Mouse (Mus musculus) large intestine, adult 2 months (tissue): ENCODE measurements at regions not wholly inside any gene's neighbourhood (a gene's known extent, or its start where the extent isn't known, plus 50 kb on each side); places are given as distances from the start of the nearest gene placed in this dataset.

Experiments
- DNase-seq: peaks from one replicate; pipeline ENCODE4 v3.0.0-alpha.2; 2012; ENCODE audit warnings: low read depth, low spot score
- WGBS: fragments of 180-500 bp; shearing (Covaris S2); methylation state at CpG from one replicate; pipeline ENCODE4 v1.1.7; 2018; 5-methylcytosine and 5-hydroxymethylcytosine counted together

DNA sequence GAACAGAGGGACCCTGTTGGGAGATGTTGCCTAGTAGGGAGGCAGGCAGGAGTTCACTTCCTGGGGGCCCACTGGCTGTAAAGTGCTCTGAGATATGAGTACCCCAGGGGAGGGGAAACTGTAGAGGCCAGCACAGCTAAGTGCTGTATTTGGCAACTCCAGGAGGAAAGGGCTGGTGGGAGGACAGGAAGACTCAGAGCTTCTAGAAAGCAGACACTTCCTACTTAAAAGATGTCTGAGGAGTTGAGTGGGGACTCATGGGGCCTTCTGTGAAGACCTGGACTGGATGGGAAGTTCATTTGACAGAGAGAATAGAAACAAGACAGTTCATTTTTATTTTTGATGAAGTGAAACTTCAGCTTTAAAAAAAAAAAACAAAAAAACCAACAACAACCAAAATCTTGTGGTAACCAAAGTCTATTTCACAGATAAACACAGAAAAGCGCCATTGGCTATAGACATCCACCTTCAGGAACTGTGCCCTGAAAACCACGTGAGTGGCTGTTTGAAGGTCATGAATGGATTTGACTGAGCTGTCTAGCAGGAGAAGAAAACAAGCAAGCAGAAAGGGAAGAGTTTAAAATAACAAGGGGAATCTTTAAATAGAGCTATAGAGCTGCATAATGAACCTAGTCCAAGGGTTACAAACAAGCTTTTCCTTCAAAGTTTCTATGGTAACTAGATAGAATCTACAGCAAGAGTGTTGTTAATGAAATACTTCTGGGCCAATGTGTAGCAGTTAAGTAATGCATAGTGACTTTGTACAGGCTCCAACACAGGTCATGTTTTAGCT, 105.9 kb upstream of the Arhgap5 start:
- DNase-seq: no peak
- 66% methylated on average over 2 of the region's 2 CpGs for WGBS

DNA sequence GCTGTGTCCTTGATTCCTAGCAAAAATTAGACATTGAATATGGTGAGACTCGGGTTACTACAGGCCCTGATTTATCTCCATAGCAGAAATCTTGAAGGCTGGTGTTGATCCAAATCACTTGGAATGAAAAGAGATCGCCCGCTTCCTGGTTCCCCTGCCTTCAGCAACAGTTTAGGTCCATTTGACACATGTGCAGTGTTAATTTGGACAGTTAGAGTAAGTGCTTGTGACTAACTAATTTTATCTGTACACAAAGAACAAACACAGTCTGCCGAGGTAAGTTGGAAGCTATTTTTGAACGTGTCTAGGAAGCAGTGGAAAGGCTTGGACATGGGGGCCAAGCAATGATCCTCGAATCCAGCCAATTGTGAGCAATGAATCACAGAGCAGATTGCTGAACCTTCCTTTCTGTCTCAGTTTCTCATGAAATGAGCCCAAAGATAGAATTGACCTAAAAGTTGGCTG, 105.2 kb upstream of the Arhgap5 start:
- DNase-seq: no peak
- WGBS: 71% methylated on average over 6 of the region's 6 CpGs

DNA sequence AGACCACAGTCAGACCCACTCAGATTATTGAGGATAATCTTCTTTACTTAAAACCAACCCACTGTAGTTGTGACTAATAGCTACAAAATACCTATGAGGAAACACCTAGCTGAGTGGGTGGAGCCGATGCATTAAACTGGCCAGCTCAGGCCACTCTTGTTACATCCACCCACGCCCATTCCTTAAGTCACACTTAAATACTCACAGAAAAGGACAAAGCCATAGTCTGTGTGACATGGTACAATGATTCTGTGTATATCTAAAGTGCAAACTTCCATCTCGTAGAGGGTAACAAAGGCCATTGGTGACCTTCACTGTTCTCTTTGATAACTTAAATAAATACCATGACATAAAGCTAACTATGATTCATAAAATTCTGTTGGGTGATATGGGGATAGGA, 103.7 kb upstream of the Arhgap5 start:
- WGBS: 61% methylated on average over 3 of the region's 3 CpGs
- peak; percentile 7 for DNase-seq

DNA sequence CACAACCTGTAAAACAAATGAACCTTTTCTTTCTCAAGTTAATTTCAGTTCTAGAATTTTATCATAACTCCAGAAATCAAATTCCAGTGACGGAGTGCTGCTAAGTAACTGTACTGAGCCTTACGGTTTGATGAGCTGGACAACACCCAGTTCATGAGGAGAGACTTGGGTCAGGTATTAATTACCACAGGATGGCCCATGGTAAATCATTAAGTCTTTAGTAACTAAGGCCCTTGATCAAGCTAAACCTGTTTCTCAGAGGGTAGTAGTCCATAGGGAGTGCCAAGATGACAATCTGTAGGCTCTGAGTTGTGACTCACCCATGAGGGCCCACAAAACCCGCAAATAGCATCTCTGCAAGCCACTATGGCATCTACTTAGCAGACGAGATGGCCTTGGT, 101.1 kb upstream of the Arhgap5 start:
- 91% methylated on average over 4 of the region's 4 CpGs for WGBS
- no peak for DNase-seq

DNA sequence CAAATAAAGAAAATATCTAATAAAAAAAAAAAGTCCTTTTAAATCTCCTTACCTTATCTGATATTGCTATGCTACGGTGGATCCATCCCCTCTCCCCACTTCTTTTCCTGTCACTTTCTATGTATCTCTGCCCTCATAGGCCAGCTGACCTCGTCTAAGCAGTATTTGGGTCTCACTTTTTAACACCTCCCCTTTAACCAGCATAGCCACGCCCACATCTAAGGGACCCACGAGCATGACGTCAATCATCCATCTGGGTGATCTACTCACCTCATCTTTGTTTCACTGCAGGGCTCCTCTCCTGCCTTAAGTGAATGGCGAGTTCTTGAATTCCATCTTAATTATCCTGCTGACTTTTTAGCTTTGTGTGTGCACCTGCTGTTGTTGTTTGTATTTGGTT, 97.4 kb upstream of the Arhgap5 start:
- 69% methylated on average over 6 of the region's 6 CpGs for WGBS
- DNase-seq: no peak

DNA sequence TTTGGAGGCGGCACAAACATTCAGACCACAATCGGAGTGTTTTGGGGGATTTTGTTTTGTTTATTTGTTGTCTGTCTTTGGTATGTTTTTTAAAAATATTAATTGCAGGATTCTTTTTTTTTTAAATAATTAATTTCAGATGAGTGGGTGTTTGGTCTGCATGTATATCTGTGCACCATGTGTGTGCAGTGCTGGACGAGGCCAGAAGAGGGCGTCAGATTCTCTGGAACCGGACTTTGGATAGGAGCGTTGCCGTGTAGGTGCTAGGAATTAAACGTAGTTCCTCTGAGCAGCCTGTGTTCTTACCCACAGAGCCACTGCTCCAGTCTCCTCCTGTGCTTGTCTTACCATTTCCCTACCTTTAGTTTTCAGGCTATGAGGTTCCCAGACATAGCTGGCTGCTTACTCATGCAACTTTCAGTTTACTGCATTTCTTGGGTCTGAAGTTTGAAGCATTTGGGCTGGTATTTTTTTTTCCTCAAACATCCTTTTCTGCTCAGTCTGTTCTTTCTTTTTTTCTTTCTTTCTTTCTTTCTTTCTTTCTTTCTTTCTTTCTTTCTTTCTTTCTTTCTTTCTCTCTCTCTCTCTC, 95.4 kb upstream of the Arhgap5 start:
- 91% methylated on average over 8 of the region's 8 CpGs for WGBS
- DNase-seq: no peak

DNA sequence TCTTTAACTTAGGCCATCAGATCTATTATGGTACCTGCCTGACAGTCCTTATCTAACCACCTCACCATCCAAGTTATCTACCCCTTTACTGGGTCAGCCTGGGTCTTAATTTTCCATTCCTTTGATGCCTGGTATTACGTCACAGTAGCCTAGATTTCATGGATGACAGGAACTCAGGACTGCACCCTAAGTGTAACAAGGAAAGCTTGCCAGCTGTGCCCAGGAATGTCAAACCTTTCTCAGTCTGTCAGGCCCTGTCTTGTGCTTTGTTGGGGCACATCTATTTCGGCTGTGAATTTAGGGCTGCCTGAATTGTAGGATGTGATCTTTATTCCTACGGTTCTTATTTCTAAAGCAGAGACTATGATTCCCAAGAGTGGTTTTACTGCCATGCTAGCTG, 94.6 kb upstream of the Arhgap5 start:
- 94% methylated on average over 3 of the region's 3 CpGs for WGBS

DNA sequence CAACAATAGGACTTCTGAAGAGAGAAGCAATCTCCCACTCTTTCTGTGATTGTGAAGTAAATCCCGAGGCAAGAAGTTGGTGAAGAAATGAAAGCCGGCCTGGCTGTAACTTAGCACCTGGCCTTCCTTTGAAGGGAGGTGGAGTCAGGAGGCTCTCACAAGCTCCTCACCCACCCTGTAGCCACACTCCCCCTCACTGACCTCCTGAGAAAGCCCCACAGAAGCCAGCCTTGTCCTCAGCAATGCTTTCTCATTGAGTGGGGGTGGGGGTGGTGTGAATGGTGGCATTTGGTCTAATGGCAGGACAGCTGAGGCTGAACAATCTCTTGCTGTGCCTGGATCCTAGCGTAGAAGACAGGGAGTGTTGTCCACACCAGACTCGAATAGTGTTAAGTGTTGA, 91.6 kb upstream of the Arhgap5 start:
- DNase-seq: no peak
- WGBS: 78% methylated on average over 4 of the region's 4 CpGs

More for the DNA sequence above, 94.6 kb upstream of the Arhgap5 start:
- no peak for DNase-seq

DNA sequence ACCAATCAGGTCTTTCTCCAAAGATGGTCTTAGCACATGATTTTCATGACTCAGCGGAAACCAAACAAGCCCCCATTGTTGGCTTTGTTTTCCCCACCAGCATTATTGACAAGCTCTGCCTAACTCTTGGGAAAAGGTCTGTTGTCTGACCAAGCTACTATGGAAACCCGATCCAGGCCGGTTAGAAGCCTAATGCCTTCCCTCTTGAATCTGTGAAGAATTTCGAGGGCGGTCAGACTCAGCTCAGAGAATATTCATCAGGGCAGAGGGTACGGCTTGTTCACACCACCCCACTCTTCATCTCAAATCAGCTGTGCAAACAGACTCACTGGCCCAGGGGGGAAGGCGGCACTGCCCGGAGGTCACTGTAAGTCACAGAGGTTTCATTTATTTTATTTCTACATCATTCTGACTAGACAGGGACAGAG, 90.7 kb upstream of the Arhgap5 start:
- DNase-seq: no peak
- 55% methylated on average over 8 of the region's 8 CpGs for WGBS

DNA sequence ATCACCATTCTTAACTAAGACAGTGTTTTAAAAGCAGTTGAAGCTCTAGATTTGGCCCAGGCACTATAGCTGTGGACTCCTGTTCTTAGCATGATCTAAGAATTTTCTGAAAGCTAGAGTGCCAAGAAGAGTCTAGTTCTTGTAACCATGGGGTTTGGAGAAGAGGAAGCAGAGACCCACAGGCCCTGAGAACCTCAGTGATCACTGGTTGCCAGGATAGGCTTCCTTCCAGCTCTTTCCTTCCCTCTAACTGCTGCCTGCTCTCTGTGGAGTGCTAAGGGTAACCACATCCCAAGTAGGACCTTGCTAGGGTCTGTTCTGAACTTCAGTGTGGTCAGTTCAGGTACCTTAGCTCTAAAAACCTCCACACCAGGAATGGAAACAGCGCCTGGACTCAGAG, 81.0 kb upstream of the Arhgap5 start:
- no peak for DNase-seq
- 90% methylated on average over 1 of the region's 1 CpGs for WGBS

DNA sequence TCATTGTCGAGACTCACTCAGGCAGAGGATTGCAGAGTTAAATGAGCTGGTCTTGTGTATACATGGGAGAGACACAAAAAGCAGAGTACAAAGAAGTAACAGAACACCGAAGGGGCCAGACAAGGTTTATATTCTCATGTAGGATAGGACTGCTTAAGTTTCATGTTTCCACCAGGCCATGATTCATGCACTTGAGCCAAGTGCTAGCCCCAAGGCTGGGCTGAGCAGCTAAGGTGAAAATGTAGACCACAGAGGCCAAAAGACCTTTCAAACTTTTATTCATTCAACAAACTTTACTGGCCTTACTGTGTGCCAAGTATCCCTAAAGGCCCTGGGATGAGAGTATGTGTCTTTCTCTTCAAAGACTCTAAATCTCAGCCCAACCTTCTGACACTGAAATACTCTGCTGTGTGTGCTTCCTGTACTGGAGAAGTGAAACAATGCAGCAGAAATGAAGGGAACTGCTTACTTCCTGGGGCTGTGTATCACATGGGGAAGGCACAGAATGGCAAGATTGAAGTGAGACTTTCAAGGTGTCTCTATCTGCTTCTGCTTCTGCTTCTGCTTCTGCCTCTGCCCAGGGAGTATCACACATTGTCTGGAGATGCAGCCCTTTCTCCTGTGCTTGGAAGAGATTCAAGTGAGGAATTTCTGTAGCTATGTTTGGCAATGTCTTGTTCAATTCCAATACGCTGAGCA, 79.3 kb upstream of the Arhgap5 start:
- no peak for DNase-seq
- WGBS: 71% methylated on average over 3 of the region's 3 CpGs

DNA sequence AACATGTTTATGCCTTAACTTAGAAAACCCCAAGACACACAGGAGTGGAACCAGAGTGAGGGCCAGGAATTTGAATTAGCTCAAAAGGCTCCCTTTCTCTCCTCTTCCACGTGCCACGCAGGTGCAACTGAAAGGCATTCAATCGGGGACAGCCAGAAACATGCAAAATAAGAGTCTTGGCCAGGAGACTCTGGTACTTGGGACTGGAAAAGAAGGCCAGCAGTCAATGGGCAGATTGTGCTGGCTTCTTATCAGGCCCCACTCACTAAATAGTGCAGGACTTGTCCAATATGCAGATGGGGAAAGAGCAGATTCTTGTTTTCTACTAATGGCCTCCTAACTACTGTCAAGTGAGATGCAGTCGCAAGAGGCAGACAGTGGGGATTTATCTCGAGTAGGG, 73.8 kb upstream of the Arhgap5 start:
- 82% methylated on average over 5 of the region's 5 CpGs for WGBS
- DNase-seq: no peak

DNA sequence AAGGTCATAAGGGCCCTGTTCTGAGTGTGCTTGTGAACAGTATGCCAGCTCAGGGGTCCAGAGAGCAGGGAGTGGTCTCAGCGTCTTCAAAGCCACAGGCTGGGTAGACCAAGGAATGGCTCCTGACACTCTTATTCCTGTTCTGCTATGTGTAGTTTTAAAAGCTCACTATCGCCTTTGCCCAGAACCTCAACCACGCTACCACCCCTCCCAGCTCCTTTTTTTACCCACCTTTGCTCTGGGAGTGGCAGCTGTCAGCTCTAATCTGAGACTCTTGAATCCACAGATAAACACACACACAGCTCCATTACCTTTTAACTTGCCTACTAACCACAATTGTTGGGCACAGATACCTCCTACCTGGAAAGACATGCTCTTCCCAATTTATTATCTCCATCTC, 71.8 kb upstream of the Arhgap5 start:
- WGBS: 48% methylated on average over 3 of the region's 3 CpGs
- no peak for DNase-seq

DNA sequence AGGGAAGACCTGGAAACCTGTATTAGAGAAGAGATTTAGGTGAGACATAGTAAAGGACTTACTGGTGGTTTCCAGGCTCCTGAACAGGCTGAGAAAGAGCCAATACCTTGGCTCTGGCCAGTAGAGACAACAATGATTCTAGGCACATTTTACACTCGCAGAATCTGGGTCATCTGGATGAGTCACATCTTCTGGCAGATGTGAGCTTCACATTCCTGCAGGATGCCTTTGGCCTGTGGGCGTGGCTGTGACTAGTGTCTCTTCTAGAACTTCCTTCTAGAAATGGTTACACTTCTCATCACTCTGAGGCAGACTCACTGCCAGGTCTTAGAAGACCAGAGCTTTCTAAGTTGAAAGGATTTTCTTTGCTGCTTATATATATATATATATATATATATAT, 69.8 kb upstream of the Arhgap5 start:
- WGBS: 38% methylated on average over 2 of the region's 2 CpGs
- peak; percentile 40 for DNase-seq

DNA sequence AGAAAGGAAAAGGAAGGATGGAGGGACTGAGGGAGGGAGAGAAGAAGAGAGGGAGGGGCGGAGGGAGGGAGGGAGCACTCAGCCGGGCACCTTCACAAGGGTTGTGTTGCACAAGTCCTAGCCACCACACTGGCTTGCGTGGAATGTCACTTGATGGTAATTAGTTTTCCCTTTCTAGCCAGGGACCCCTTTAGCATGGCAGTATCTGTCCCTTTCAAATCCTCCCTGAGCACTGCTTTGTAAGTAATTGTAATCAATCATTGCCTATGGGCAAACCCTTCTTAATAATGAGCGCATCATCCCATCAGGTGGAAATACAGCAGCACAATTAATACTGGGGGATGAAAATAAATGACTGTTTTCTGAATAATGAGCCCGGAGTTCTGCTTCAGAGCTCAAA, 68.5 kb upstream of the Arhgap5 start:
- WGBS: 91% methylated on average over 5 of the region's 5 CpGs
- DNase-seq: no peak

DNA sequence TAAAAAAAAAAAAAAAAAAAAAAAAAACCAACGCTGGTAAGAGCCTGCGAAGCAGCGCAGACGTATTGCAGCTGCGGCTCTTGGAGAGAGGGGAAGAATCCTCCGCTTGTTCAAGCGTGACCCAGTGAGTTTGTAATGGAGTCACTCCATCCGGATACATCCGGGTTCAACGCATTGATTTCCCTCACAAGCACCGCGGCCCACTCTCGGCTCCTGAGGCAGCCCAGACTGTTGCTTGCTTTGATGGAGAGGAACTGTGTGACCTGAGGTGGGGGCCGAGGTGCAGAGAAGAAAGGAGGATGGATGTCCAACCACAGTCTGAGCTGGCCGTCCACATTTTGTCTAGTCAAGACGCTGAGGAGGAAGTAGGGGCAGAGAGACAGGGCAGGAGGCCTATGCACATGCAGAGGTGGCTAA, 68.0 kb upstream of the Arhgap5 start:
- 90% methylated on average over 16 of the region's 16 CpGs for WGBS
- no peak for DNase-seq

DNA sequence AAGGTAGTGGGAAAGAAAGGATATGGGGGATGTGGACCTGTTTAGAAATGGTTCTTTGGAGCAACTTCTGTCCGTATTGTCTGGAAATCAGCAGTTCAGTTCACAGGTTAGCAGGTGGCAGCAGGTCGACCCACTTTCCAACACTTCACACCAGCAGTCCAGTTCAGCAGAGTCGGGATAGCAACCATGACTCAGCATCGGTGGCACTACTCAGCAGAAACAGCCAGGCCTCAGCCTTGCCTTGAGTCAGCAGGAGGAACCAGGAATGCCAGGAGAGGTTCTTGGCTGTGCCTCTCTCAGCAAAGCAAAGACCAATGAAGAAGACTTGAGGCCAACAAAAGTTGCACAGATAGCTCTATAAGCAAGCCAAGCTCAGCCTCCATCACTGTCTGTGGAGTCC, 66.8 kb upstream of the Arhgap5 start:
- WGBS: 84% methylated on average over 4 of the region's 4 CpGs
- no peak for DNase-seq

DNA sequence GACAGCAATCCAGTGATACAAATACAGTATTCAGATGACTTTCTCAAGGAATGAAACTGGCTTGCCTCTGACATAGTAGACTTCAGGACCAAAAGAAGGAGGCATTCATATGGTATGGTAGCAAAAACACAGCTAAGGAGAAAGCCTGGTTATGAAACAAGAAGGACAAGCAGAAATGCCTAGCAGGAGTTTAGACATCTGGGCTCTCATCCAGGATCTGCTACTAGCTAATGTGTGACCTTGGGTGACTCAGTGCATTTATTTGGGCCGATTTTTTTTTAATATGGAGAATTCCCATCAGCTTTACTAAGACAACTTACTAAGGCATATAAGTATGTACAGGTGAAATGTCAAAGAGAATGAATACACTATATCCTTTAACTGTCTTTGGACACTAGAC, 64.5 kb upstream of the Arhgap5 start:
- 45% methylated on average over 1 of the region's 1 CpGs for WGBS
- DNase-seq: no peak

DNA sequence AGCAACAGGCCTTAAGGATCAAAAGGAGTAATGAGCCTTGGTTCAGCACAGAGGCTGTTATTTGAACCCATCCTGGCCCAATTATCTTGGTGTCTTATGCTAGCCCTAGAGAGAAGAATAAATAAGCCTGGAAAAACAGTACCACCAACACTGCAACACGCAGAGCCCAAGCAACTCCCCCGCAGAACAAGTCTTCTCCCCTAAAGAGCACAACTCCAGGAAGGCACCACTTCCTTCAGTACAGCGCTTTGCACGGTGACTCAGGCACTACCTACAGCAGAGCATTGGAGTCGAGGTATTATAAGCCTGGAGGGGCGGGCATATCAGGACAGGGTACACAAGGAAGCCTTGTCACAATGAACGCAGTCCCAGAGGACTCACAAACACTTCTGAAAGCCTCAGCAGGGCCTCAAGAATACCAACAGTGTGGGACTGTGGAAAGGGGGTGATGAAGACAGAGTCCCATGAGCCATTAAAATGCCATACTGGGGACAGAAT, 62.9 kb upstream of the Arhgap5 start:
- DNase-seq: no peak
- 75% methylated on average over 7 of the region's 7 CpGs for WGBS

DNA sequence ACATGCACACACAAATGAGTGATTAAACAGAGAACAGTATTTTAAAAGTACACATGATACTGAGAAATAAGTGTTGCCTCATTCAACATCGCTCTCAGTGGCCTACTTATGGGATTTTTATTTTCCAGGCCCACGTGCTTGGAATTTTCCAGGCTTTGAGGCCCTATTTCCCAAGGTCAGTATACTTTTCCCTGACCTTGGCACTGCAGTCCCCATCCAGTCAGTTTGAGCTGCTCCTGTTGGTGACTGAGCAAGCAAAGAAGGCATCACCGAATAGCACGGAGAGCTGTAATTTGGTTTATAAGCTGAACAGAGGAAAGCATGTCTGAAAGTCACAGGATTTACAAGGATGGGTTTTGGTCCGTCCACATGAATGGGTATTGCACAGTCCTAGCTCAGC, 61.4 kb upstream of the Arhgap5 start:
- no peak for DNase-seq
- WGBS: 92% methylated on average over 5 of the region's 5 CpGs

DNA sequence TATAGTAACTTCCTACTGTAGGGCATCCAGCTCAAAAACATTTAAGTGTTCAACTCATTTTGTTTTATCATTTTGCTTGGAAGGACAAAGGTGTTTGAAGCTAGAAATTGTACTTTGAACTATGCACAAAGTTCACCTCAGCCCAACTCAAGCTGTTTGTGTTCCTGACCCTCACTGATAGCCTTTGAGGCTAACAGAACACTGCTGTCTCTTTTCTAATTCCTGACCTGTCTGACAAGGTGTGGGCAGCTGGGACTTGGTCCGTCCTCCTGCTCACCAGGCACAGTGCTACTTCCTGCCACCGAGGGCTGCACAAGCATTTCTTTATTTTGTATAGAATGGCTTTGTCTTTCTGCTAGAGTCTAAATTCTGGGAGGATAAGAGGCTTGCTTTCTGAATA, 58.0 kb upstream of the Arhgap5 start:
- DNase-seq: no peak
- 16% methylated on average over 2 of the region's 2 CpGs for WGBS
